Comparison of ENCODE assay signal across 30 mouse cellular contexts in genomic region chrX:142750775-142751174, GRCm38 (mm10).
"Had no signal": no experiment of that assay in that cellular context is flagged by ENCODE, and none has a peak within 500 bp of the region (broad histone marks: within the 10 kb centered on the region; RNA-seq: fewer than 3 reads in every experiment).

No protein-coding gene starts in this region.

- H3K9me3 ChIP-seq: limb, embryonic 10.5 days; limb, embryonic 13.5 days; limb, embryonic 15.5 days; liver, embryonic 12.5 days; liver, embryonic 13.5 days; liver, embryonic 15.5 days; lung, embryonic 15.5 days; midbrain, embryonic 10.5 days; midbrain, embryonic 13.5 days; midbrain, embryonic 15.5 days had no signal

- H3K36me3 ChIP-seq: midbrain, embryonic 13.5 days; midbrain, embryonic 15.5 days had no signal

- DNase-seq: layer of hippocampus, postnatal 36 days; left cerebral cortex, postnatal 4 days; liver; liver, embryonic 13.5 days; liver, postnatal 0 days; lung, adult 18-20 months; lung, adult 2 months; lung, embryonic 14.5 days; lung, postnatal 10 days; lung, postnatal 14 days; lung, postnatal 36 days; lung, postnatal 4 days; midbrain, embryonic 14.5 days had no signal

- H3K9ac ChIP-seq: limb, embryonic 12.5 days; limb, embryonic 13.5 days; limb, embryonic 15.5 days; liver, embryonic 12.5 days; liver, embryonic 13.5 days; liver, embryonic 14.5 days; liver, embryonic 15.5 days; liver, postnatal 0 days; lung, embryonic 14.5 days; lung, embryonic 15.5 days; midbrain, embryonic 13.5 days; midbrain, embryonic 15.5 days had no signal

- H3K27ac ChIP-seq: left cerebral cortex, adult 2 months; limb, embryonic 10.5 days; limb, embryonic 12.5 days; limb, embryonic 13.5 days; limb, embryonic 15.5 days; liver, embryonic 12.5 days; liver, embryonic 13.5 days; liver, embryonic 14.5 days; liver, embryonic 15.5 days; lung, embryonic 15.5 days; macrophage; midbrain, embryonic 10.5 days; midbrain, embryonic 13.5 days; midbrain, embryonic 15.5 days had no signal

- H3K4me1 ChIP-seq: limb, embryonic 10.5 days; limb, embryonic 12.5 days; limb, embryonic 13.5 days; limb, embryonic 15.5 days; liver, embryonic 12.5 days; liver, embryonic 13.5 days; liver, embryonic 15.5 days; lung, embryonic 15.5 days; midbrain, embryonic 13.5 days; midbrain, embryonic 15.5 days had no signal

- H3K4me3 ChIP-seq: left cerebral cortex, adult 2 months; limb, embryonic 10.5 days; limb, embryonic 12.5 days; limb, embryonic 13.5 days; limb, embryonic 15.5 days; liver, embryonic 12.5 days; liver, embryonic 13.5 days; liver, embryonic 15.5 days; lung, embryonic 15.5 days; megakaryocyte, embryonic 14.5 days; midbrain, embryonic 10.5 days; midbrain, embryonic 13.5 days; midbrain, embryonic 15.5 days; myocyte had no signal

- H3K4me2 ChIP-seq: limb, embryonic 12.5 days; limb, embryonic 13.5 days; limb, embryonic 15.5 days; liver, embryonic 11.5 days; liver, embryonic 12.5 days; liver, embryonic 13.5 days; liver, embryonic 15.5 days; lung, embryonic 14.5 days; lung, embryonic 15.5 days; midbrain, embryonic 13.5 days; midbrain, embryonic 15.5 days had no signal

- ATAC-seq: liver, embryonic 12.5 days; liver, postnatal 0 days; lung, postnatal 0 days; midbrain, embryonic 13.5 days; midbrain, embryonic 15.5 days had no signal

- H3K27me3 ChIP-seq: limb, embryonic 15.5 days; liver, embryonic 12.5 days; liver, embryonic 13.5 days; liver, embryonic 15.5 days had no signal
